Mouse (Mus musculus) frontal cortex, postnatal 25 days (tissue): ENCODE results near the gene Wdsub1.
"Not testable (repeated sequence)": the region's sequence is repeated elsewhere in the genome, so short reads cannot be mapped to it uniquely, and the experiment has no call there.

ENCODE experiments used
- DNase-seq, 2 experiments: peaks; one replicate each; pipeline ENCODE4 v3.0.0; 2022; ENCODE audit warnings: low spot score in 2 of 2

Wdsub1 gene

GRCm38 (mm10) chr2:59881831-59882741, at the start of gene Wdsub1:
Wdsub1 (minus strand) TSS chr2:59882591.
- DNase-seq: peak; percentile 66 to 80

- no peak for DNase-seq
Observed at GRCm38 (mm10) chr2:59913610-59914009, 31.2 kb upstream of the Wdsub1 start.

- DNase-seq: no peak
Observed at GRCm38 (mm10) chr2:59908048-59908447, 25.7 kb upstream of the Wdsub1 start.

GRCm38 (mm10) chr2:59904007-59904406, 21.6 kb upstream of the Wdsub1 start:
- no peak for DNase-seq

- no peak for DNase-seq
Observed at GRCm38 (mm10) chr2:59898666-59899065, 16.3 kb upstream of the Wdsub1 start.

GRCm38 (mm10) chr2:59898105-59898504, 15.7 kb upstream of the Wdsub1 start:
- no peak for DNase-seq

GRCm38 (mm10) chr2:59896837-59897236, 14.4 kb upstream of the Wdsub1 start:
- no peak for DNase-seq

- no peak for DNase-seq
Observed at GRCm38 (mm10) chr2:59896400-59896799, 14.0 kb upstream of the Wdsub1 start.

GRCm38 (mm10) chr2:59889699-59890098, 7.3 kb upstream of the Wdsub1 start:
- DNase-seq: no peak

- DNase-seq: no peak
Observed at GRCm38 (mm10) chr2:59882742-59883281, 421 bp upstream of the Wdsub1 start.

- no peak for DNase-seq
Observed at GRCm38 (mm10) chr2:59881404-59881803, 987 bp downstream of the Wdsub1 start.

GRCm38 (mm10) chr2:59878221-59878620, 4.2 kb downstream of the Wdsub1 start:
- DNase-seq: no peak

- no peak for DNase-seq
Observed at GRCm38 (mm10) chr2:59877335-59877734, 5.1 kb downstream of the Wdsub1 start.

- no peak for DNase-seq
Observed at GRCm38 (mm10) chr2:59876482-59876881, 5.9 kb downstream of the Wdsub1 start.

GRCm38 (mm10) chr2:59870526-59870925, 11.9 kb downstream of the Wdsub1 start:
- no peak for DNase-seq

GRCm38 (mm10) chr2:59862618-59863017, 19.8 kb downstream of the Wdsub1 start:
- no peak for DNase-seq

GRCm38 (mm10) chr2:59854363-59854762, 28.0 kb downstream of the Wdsub1 start:
- DNase-seq: no peak

- DNase-seq: no peak
Observed at GRCm38 (mm10) chr2:59853543-59853942, 28.8 kb downstream of the Wdsub1 start.

- no peak for DNase-seq
Observed at GRCm38 (mm10) chr2:59852916-59853315, 29.5 kb downstream of the Wdsub1 start.

- DNase-seq: not testable (repeated sequence)
Observed at GRCm38 (mm10) chr2:59851885-59852284, 30.5 kb downstream of the Wdsub1 start.

GRCm38 (mm10) chr2:59843848-59844247, 38.5 kb downstream of the Wdsub1 start:
- DNase-seq: no peak

GRCm38 (mm10) chr2:59843156-59843555, 39.2 kb downstream of the Wdsub1 start:
- DNase-seq: no peak

GRCm38 (mm10) chr2:59842556-59843008, 39.8 kb downstream of the Wdsub1 start:
- no peak for DNase-seq
